Mouse (Mus musculus) erythroblast, embryonic 14.5 days (primary cell): ENCODE measurements around the gene Wfdc15a. TPM values are rescaled to one million over a fixed set of nuclear protein-coding genes. Genes with fewer than 3 reads are reported as not detected.

Experiments used
- H3K27me3 ChIP-seq: 2 replicates; pipeline ENCODE4 v1.6.1; 2012; ENCODE audit warnings: inconsistent platforms; ENCODE audit not compliant: control insufficient read depth
- H3K36me3 ChIP-seq: 2 replicates; pipeline ENCODE4 v1.6.1; 2012; ENCODE audit warnings: mild to moderate bottlenecking, inconsistent platforms; ENCODE audit not compliant: control insufficient read depth
- H3K4me1 ChIP-seq: 2 replicates; pipeline ENCODE4 v1.6.1; 2012; ENCODE audit warnings: inconsistent platforms; ENCODE audit not compliant: control insufficient read depth
- H3K4me3 ChIP-seq: replicated peaks from 2 replicates; pipeline ENCODE3; 2012; ENCODE audit warnings: moderate library complexity, mild to moderate bottlenecking, inconsistent platforms
- H3K9me3 ChIP-seq: 2 replicates; pipeline ENCODE4 v1.6.1; 2012; ENCODE audit warnings: low read length, inconsistent platforms, mixed read lengths; ENCODE audit not compliant: control insufficient read depth
- GATA1 ChIP-seq: IDR thresholded peaks from 2 replicates; pipeline ENCODE4 v1.6.1; 2012; ENCODE audit warnings: low read length, inconsistent platforms, mixed read lengths
- TAL1 ChIP-seq: IDR thresholded peaks from 3 replicates; pipeline ENCODE4 v1.6.1; 2012; ENCODE audit warnings: low read length, inconsistent platforms, mixed read lengths
- polyA plus RNA-seq: library from polyadenylated mRNA; stranded (reverse); fragments of >175 nt; gene quantifications from 2 replicates; pipeline ENCODE4 v1.2.3, GENCODE M21; 2012

Wfdc15a gene
- polyA plus RNA-seq, 1 experiment: not detected

- H3K4me1 ChIP-seq: no peaks in the 10 kb centered on the region; the same call in 1 of the 2 replicates
- TF ChIP-seq TAL1 (no peak), GATA1 (no peak)
- peaks cover 2% of the 10 kb centered on the region; the same call in 1 of the 2 replicates for H3K9me3 ChIP-seq
- no peaks in the 10 kb centered on the region for H3K36me3 ChIP-seq
- no peak overlapping the region for H3K4me3 ChIP-seq
- H3K27me3 ChIP-seq: no peaks in the 10 kb centered on the region
Measured at GRCm38 (mm10) chr2:164180770-164181169, 19.2 kb downstream of the Wfdc15a start.

GRCm38 (mm10) chr2:164180124-164180523 lies 19.8 kb downstream of the Wfdc15a start:
- Histone ChIP-seq H3K9me3 (no peaks in the 10 kb centered on the region), H3K4me3 (no peak overlapping the region)

GRCm38 (mm10) chr2:164177831-164178230 lies 22.1 kb downstream of the Wfdc15a start:
- Histone ChIP-seq H3K4me1 (no peaks in the 10 kb centered on the region), H3K4me3 (no peak overlapping the region), H3K27me3 (peaks cover 5% of the 10 kb centered on the region; the same call in 1 of the 2 replicates), H3K9me3 (no peaks in the 10 kb centered on the region), H3K36me3 (no peaks in the 10 kb centered on the region)
- TF ChIP-seq TAL1: no peak
- no peak for TF ChIP-seq GATA1

More at GRCm38 (mm10) chr2:164180124-164180523, 19.8 kb downstream of the Wfdc15a start:
- Histone ChIP-seq H3K4me1 (no peaks in the 10 kb centered on the region; the same call in 1 of the 2 replicates), H3K27me3 (no peaks in the 10 kb centered on the region), H3K36me3 (no peaks in the 10 kb centered on the region)
- no peak for TF ChIP-seq TAL1
- no peak for TF ChIP-seq GATA1

GRCm38 (mm10) chr2:164175850-164176249 lies 24.1 kb downstream of the Wfdc15a start:
- Histone ChIP-seq H3K27me3 (peaks cover 17% of the 10 kb centered on the region), H3K36me3 (no peaks in the 10 kb centered on the region), H3K9me3 (no peaks in the 10 kb centered on the region), H3K4me3 (no peak overlapping the region), H3K4me1 (no peaks in the 10 kb centered on the region)
- TF ChIP-seq TAL1: no peak
- TF ChIP-seq GATA1: no peak

- no peaks in the 10 kb centered on the region for H3K9me3 ChIP-seq
- H3K4me1 ChIP-seq: no peaks in the 10 kb centered on the region
- H3K27me3 ChIP-seq: peaks cover 27% of the 10 kb centered on the region
- TF ChIP-seq GATA1 (no peak), TAL1 (no peak)
- H3K36me3 ChIP-seq: no peaks in the 10 kb centered on the region
- H3K4me3 ChIP-seq: no peak overlapping the region
Measured at GRCm38 (mm10) chr2:164174649-164175395, 25.1 kb downstream of the Wfdc15a start.

- no peak overlapping the region for H3K4me3 ChIP-seq
- H3K9me3 ChIP-seq: no peaks in the 10 kb centered on the region
- TF ChIP-seq TAL1: no peak
- TF ChIP-seq GATA1: no peak
- peaks cover 41% of the 10 kb centered on the region for H3K27me3 ChIP-seq
- H3K36me3 ChIP-seq: no peaks in the 10 kb centered on the region
- no peaks in the 10 kb centered on the region for H3K4me1 ChIP-seq
Measured at GRCm38 (mm10) chr2:164173394-164173793, 26.5 kb downstream of the Wfdc15a start.

- Histone ChIP-seq H3K27me3 (peaks cover 60% of the 10 kb centered on the region), H3K9me3 (no peaks in the 10 kb centered on the region), H3K4me1 (no peaks in the 10 kb centered on the region), H3K36me3 (no peaks in the 10 kb centered on the region), H3K4me3 (no peak within 1 kb of the TSS)
- TF ChIP-seq GATA1: no peak
- TF ChIP-seq TAL1: no peak
Measured at GRCm38 (mm10) chr2:164170902-164171301, 29.0 kb downstream of the Wfdc15a start, which contains the start of gene Kcns1. Gene Kcns1 (minus strand): TSS chr2:164171113.

GRCm38 (mm10) chr2:164170326-164170725 lies 29.6 kb downstream of the Wfdc15a start:
- no peak for TF ChIP-seq GATA1
- TF ChIP-seq TAL1: no peak
- Histone ChIP-seq H3K9me3 (no peaks in the 10 kb centered on the region), H3K4me1 (no peaks in the 10 kb centered on the region), H3K4me3 (no peak overlapping the region), H3K36me3 (no peaks in the 10 kb centered on the region), H3K27me3 (peaks cover 60% of the 10 kb centered on the region)

GRCm38 (mm10) chr2:164168571-164168946 lies 31.4 kb downstream of the Wfdc15a start:
- Histone ChIP-seq H3K4me1 (no peaks in the 10 kb centered on the region), H3K9me3 (no peaks in the 10 kb centered on the region), H3K4me3 (no peak overlapping the region), H3K36me3 (no peaks in the 10 kb centered on the region), H3K27me3 (peaks cover 58% of the 10 kb centered on the region)
- no peak for TF ChIP-seq TAL1
- TF ChIP-seq GATA1: no peak
